Mouse (Mus musculus): ENCODE results near the gene Cct5. TPM values are rescaled to one million over a fixed set of nuclear protein-coding genes. Genes with fewer than 3 reads are reported as not detected.

Cct5 gene
- polyA plus RNA-seq, 1 experiment, result 293 TPM

GRCm38 (mm10) chr15:31543246-31543645 is 58.4 kb downstream of the Cct5 start:
- no peak overlapping the region for H3K27ac ChIP-seq (ENCODE audit: insufficient read depth, low read depth, low read length)
- H3K4me3 ChIP-seq (ENCODE audit: insufficient read depth, low read depth, low read length), result no peak overlapping the region
- no peak for TF ChIP-seq CTCF (IDR thresholded peaks at IDR 0.05; ENCODE audit: insufficient read depth, low read depth, low read length)
- TF ChIP-seq POLR2A (IDR thresholded peaks at IDR 0.05; ENCODE audit: insufficient read depth, low read depth, low read length), result no peak
- 45% methylated on average over 3 of the region's 3 CpGs for WGBS
- H3K4me1 ChIP-seq (ENCODE audit: control insufficient read depth, insufficient read depth, low read length), result peaks cover 11% of the 10 kb centered on the region

GRCm38 (mm10) chr15:31542013-31542958 is 59.3 kb downstream of the Cct5 start:
- TF ChIP-seq POLR2A (IDR thresholded peaks at IDR 0.05; ENCODE audit: insufficient read depth, low read depth, low read length) (no peak), CTCF (IDR thresholded peaks at IDR 0.05; ENCODE audit: insufficient read depth, low read depth, low read length) (no peak)

More at GRCm38 (mm10) chr15:31542013-31542958, 59.3 kb downstream of the Cct5 start:
- no peak overlapping the region for H3K4me3 ChIP-seq (ENCODE audit: insufficient read depth, low read depth, low read length)
- no peak overlapping the region for H3K27ac ChIP-seq (ENCODE audit: insufficient read depth, low read depth, low read length)
- 18% methylated on average over 10 of the region's 10 CpGs for WGBS
- H3K4me1 ChIP-seq (ENCODE audit: control insufficient read depth, insufficient read depth, low read length), result peaks cover 11% of the 10 kb centered on the region

Other genes starting within 250 kb of the Cct5 start
- gene Ankrd33b, start 234.1 kb downstream of the Cct5 start, polyA plus RNA-seq (2012; ENCODE audit: insufficient read depth, insufficient read length, low replicate concordance, missing spikeins), result not detected in 2 replicates
- gene Ropn1l, start 148.1 kb downstream of the Cct5 start, polyA plus RNA-seq (2012; ENCODE audit: insufficient read depth, insufficient read length, low replicate concordance, missing spikeins), result not detected in 2 replicates
- gene March6, start 70.8 kb downstream of the Cct5 start, polyA plus RNA-seq (2012; ENCODE audit: insufficient read depth, insufficient read length, low replicate concordance, missing spikeins), result 73.0 TPM in 1 of 2 replicates, not detected in the other
- gene Cmbl, start 36.4 kb downstream of the Cct5 start, polyA plus RNA-seq (2012; ENCODE audit: insufficient read depth, insufficient read length, low replicate concordance, missing spikeins), result not detected in 2 replicates
- gene Fam173b, start within 50 bp of the Cct5 start, polyA plus RNA-seq (2012; ENCODE audit: insufficient read depth, insufficient read length, low replicate concordance, missing spikeins), result not detected in 2 replicates

Data from olfactory bulb, adult 2 months (tissue).